Mouse (Mus musculus) olfactory bulb, adult 2 months (tissue): ENCODE data around the gene Gm38393.

Source experiments
- CTCF ChIP-seq: fragments of 200-500 bp; IDR thresholded peaks from 2 replicates; pipeline ENCODE4 v1.5.1; 2012; ENCODE audit warnings: low read depth, mild to moderate bottlenecking, low read length, moderate library complexity; ENCODE audit not compliant: insufficient read depth
- POLR2A ChIP-seq: fragments of 200-500 bp; IDR thresholded peaks from 2 replicates; pipeline ENCODE4 v1.6.1; 2012; ENCODE audit warnings: mild to moderate bottlenecking, low read depth, low read length, moderate library complexity; ENCODE audit not compliant: insufficient read depth

GRCm38 (mm10) chr7:60013186-60013585 lies 8.3 kb upstream of the Gm38393 start:
- TF ChIP-seq POLR2A (no peak), CTCF (no peak)
